Mouse (Mus musculus): ENCODE data around the gene Dysf. TPM values are rescaled to one million over a fixed set of nuclear protein-coding genes. Genes with fewer than 3 reads are reported as not detected.

Gene Dysf
- total and polyA plus RNA-seq, 3 experiments: 51.1 to 100 (median 87.4) TPM

DNA sequence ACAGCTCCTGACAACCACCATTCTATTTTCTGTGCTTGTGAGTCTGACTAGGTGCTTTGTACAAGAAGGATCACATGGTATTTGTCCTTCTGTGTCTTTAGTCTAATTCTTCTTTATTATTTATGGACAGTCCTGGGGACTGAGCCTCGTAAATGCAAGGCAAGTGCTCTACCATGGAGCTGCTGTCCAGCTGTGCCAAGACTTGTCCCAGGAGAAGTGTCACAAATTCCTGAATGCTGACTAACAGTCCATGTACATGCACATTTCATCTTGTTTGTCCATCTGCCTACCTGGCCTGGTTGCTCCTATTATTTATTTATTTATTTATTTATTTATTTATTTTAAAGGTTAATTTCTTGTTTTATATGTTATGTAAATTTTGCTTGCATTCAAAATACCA lies 47.2 kb downstream of the Dysf start:
- intact Hi-C loops (cut with DNase I): no loop called here
- Histone ChIP-seq H3K36me3 (ENCODE audit: control insufficient read depth, insufficient read depth, low read length) (peaks cover 20% of the 10 kb centered on the region), H3K79me2 (replicated peaks; ENCODE audit: control insufficient read depth, insufficient read depth, low read length) (no peaks in the 10 kb centered on the region), H3K4me1 (ENCODE audit: control insufficient read depth, insufficient read depth, low read length) (peaks cover 36% of the 10 kb centered on the region), H3K27me3 (ENCODE audit: control insufficient read depth, insufficient read depth, low read length) (no peaks in the 10 kb centered on the region), H3K9ac (ENCODE audit: low read depth, low read length) (no peak overlapping the region), H3K4me3 (no peak overlapping the region), H3K27ac (peak overlapping the region; percentile 34)
- TF ChIP-seq CTCF (IDR thresholded peaks at IDR 0.05): no peak
- DNase-seq: no peak
- 0% methylated on average over 1 of the region's 1 CpGs for WGBS

DNA sequence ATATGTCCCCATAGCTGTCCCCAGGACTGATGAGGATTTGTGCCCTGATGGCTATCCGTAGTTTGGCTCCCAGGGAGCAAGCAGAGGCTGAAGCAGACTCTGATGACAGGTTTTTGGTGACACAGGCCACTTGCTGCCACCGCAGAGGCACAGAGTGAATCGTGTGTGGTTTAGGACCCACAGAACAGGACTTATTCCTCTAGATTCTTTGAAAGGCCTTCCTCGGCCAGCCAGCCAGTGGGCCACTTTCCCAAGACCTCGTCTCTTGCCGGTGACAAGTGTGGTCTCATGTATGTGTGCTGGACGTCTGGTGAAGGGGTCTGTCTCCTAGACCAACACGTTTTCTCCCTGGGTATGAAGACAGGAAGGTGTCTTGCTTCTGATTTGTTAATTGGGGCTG lies 48.8 kb downstream of the Dysf start:
- Histone ChIP-seq H3K9ac (ENCODE audit: low read depth, low read length) (no peak overlapping the region), H3K4me3 (no peak overlapping the region), H3K36me3 (ENCODE audit: control insufficient read depth, insufficient read depth, low read length) (peaks cover 22% of the 10 kb centered on the region), H3K4me1 (ENCODE audit: control insufficient read depth, insufficient read depth, low read length) (peaks cover 37% of the 10 kb centered on the region), H3K27me3 (ENCODE audit: control insufficient read depth, insufficient read depth, low read length) (no peaks in the 10 kb centered on the region), H3K79me2 (replicated peaks; ENCODE audit: control insufficient read depth, insufficient read depth, low read length) (no peaks in the 10 kb centered on the region), H3K27ac (peak overlapping the region; percentile 78; the same call in 1 of the 2 replicates)
- TF ChIP-seq EP300 (IDR thresholded peaks at IDR 0.05; ENCODE audit: insufficient read depth, low read depth, low read length): no peak
- no peak for TF ChIP-seq CTCF (IDR thresholded peaks at IDR 0.05)
- TF ChIP-seq POLR2A (IDR thresholded peaks at IDR 0.05; ENCODE audit: insufficient read depth, low read depth, low read length): no peak
- 81% methylated on average over 8 of the region's 8 CpGs for WGBS
- intact Hi-C loops (cut with DNase I): no loop called here
- no peak for DNase-seq

DNA sequence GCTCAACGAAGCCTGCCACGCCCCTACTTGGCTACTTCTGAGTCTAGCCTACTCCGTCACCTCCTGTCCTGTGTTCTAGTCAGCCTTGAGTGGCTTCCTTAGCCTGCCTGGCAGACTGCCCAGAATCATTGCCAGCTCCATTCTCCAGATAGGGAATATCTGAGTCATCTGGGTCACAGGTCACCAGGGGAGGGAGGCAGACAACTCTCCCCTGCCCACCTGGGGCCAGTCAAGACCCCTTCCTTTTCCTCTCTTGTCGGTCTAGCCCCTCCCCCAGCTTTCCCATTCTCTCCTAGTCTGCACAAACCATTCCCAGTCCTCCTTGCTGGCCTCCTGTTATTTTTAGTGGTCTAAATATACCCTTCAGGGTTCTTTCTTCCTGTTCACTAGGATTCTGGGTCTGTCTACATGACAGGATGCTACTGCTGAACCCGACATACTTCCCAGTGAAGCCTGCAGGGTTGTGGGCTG lies 50.3 kb downstream of the Dysf start:
- Histone ChIP-seq H3K9ac (ENCODE audit: low read depth, low read length) (no peak overlapping the region), H3K4me1 (ENCODE audit: control insufficient read depth, insufficient read depth, low read length) (peaks cover 33% of the 10 kb centered on the region), H3K4me3 (no peak overlapping the region), H3K27me3 (ENCODE audit: control insufficient read depth, insufficient read depth, low read length) (no peaks in the 10 kb centered on the region), H3K36me3 (ENCODE audit: control insufficient read depth, insufficient read depth, low read length) (peaks cover 22% of the 10 kb centered on the region), H3K79me2 (replicated peaks; ENCODE audit: control insufficient read depth, insufficient read depth, low read length) (no peaks in the 10 kb centered on the region), H3K27ac (peak overlapping the region; percentile 78)
- WGBS: 6% methylated on average over 5 of the region's 5 CpGs
- DNase-seq: peak; percentile 77 to 81
- TF ChIP-seq POLR2A (IDR thresholded peaks at IDR 0.05; ENCODE audit: insufficient read depth, low read depth, low read length) (peak; percentile 34; the same call in 1 of the 2 replicates), CTCF (IDR thresholded peaks at IDR 0.05) (no peak), EP300 (IDR thresholded peaks at IDR 0.05; ENCODE audit: insufficient read depth, low read depth, low read length) (peak; percentile 96)
- intact Hi-C loops (cut with DNase I): no loop called here

DNA sequence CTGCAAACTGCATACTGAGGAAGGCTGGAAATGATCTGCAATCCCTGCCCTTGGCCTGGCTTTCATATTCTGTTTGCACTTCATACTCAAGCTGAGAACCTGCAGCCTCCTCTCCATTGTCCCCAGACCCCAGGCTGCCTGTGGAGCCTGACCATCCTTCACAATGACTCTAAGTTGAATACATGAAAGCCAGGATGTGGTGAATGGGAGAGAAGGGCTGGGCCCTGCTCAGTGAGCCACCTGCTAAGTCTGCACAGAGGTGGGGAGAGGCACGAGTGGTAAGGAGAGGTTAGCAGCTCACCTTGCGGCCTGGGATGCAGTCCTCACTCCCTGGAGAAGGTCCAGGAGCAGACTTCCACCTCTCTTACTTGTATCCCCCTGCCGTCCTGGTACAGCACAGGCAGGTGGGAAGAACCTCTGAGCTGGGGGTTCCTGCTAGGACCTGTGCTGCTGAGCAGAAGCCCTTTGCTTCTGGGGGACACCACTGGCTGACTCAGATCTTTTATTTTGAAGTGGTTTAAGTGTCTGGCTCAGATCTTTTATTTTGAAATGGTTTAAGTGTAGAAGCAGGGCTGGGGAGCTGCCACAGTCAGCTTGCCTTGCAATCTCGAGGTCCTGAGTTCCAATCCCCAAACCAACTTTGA lies 51.5 kb downstream of the Dysf start:
- no peak overlapping the region for H3K4me3 ChIP-seq
- H3K27me3 ChIP-seq (ENCODE audit: control insufficient read depth, insufficient read depth, low read length): no peaks in the 10 kb centered on the region
- H3K27ac ChIP-seq: peak overlapping the region; percentile 50
- DNase-seq: no peak
- TF ChIP-seq CTCF (IDR thresholded peaks at IDR 0.05): no peak
- 51% methylated on average over 4 of the region's 4 CpGs for WGBS
- intact Hi-C loops (cut with DNase I): loop anchor here (2.0 kb wide), 1 partner anchor 179 kb away; no protein-coding TSS in a partner anchor
- no peak overlapping the region for H3K9ac ChIP-seq (ENCODE audit: low read depth, low read length)
- H3K79me2 ChIP-seq (replicated peaks; ENCODE audit: control insufficient read depth, insufficient read depth, low read length): no peaks in the 10 kb centered on the region
- H3K4me1 ChIP-seq (ENCODE audit: control insufficient read depth, insufficient read depth, low read length): peaks cover 30% of the 10 kb centered on the region
- H3K36me3 ChIP-seq (ENCODE audit: control insufficient read depth, insufficient read depth, low read length): peaks cover 19% of the 10 kb centered on the region

- 7% methylated on average over 5 of the region's 5 CpGs for WGBS
Observed at GRCm38 (mm10) chr6:84061328-84061727, 52.9 kb downstream of the Dysf start.

DNA sequence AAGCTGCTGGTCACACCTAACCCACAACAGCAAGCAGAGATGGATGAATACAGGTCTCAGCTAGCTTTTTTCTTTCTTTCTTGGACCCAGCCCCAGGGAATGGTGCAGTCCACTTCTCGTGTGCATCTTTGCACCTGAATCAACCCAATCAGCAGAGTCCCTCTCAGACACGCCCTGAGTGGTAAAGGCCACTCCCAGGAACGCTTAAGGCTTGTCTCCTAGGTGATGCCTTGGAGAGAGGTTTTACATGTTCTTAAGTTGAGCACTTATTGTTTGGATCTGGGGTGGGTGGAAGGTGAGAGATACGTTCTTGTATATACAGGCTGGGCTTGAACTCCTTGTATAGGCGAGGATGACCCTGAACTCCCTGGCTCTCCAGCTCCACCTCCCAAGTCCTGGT lies 54.2 kb downstream of the Dysf start:
- H3K36me3 ChIP-seq (ENCODE audit: control insufficient read depth, insufficient read depth, low read length): peaks cover 14% of the 10 kb centered on the region
- no peaks in the 10 kb centered on the region for H3K27me3 ChIP-seq (ENCODE audit: control insufficient read depth, insufficient read depth, low read length)
- H3K9ac ChIP-seq (ENCODE audit: low read depth, low read length): no peak overlapping the region
- H3K4me3 ChIP-seq: no peak overlapping the region
- 80% methylated on average over 5 of the region's 5 CpGs for WGBS
- no peak overlapping the region for H3K27ac ChIP-seq
- H3K79me2 ChIP-seq (replicated peaks; ENCODE audit: control insufficient read depth, insufficient read depth, low read length): no peaks in the 10 kb centered on the region
- intact Hi-C loops (cut with DNase I): no loop called here
- DNase-seq: no peak
- peaks cover 26% of the 10 kb centered on the region for H3K4me1 ChIP-seq (ENCODE audit: control insufficient read depth, insufficient read depth, low read length)
- TF ChIP-seq CTCF (IDR thresholded peaks at IDR 0.05) (no peak), POLR2A (IDR thresholded peaks at IDR 0.05; ENCODE audit: insufficient read depth, low read depth, low read length) (no peak), EP300 (IDR thresholded peaks at IDR 0.05; ENCODE audit: insufficient read depth, low read depth, low read length) (no peak)

More at GRCm38 (mm10) chr6:84061328-84061727, 52.9 kb downstream of the Dysf start:
- Histone ChIP-seq H3K9ac (ENCODE audit: low read depth, low read length) (no peak overlapping the region), H3K79me2 (replicated peaks; ENCODE audit: control insufficient read depth, insufficient read depth, low read length) (no peaks in the 10 kb centered on the region), H3K27ac (no peak overlapping the region), H3K27me3 (ENCODE audit: control insufficient read depth, insufficient read depth, low read length) (no peaks in the 10 kb centered on the region), H3K4me3 (no peak overlapping the region), H3K4me1 (ENCODE audit: control insufficient read depth, insufficient read depth, low read length) (peaks cover 27% of the 10 kb centered on the region), H3K36me3 (ENCODE audit: control insufficient read depth, insufficient read depth, low read length) (peaks cover 14% of the 10 kb centered on the region)
- TF ChIP-seq POLR2A (IDR thresholded peaks at IDR 0.05; ENCODE audit: insufficient read depth, low read depth, low read length) (no peak), CTCF (IDR thresholded peaks at IDR 0.05) (peak; percentile 94), EP300 (IDR thresholded peaks at IDR 0.05; ENCODE audit: insufficient read depth, low read depth, low read length) (peak; percentile 84; the same call in 1 of the 2 replicates)
- intact Hi-C loops (cut with DNase I): loop anchor here (1.0 to 2.0 kb wide), 2 partner anchors 42 to 181 kb away; no protein-coding TSS in a partner anchor
- peak; percentile 61 to 74 for DNase-seq

Measured in heart, adult 2 months (tissue).